Mouse (Mus musculus): ENCODE measurements around the gene Rxra. TPM values are rescaled to one million over a fixed set of nuclear protein-coding genes. Genes with fewer than 3 reads are reported as not detected.

The Rxra gene
- total RNA-seq, 2 experiments from 2014 or later = 1.7 to 3.6 TPM

GRCm38 (mm10) chr2:27666719-27667118 is 9.5 kb upstream of the Rxra start:
- no peak for ATAC-seq (replicated peaks; ENCODE audit: low FRiP score, poor library complexity, severe bottlenecking)

GRCm38 (mm10) chr2:27667677-27668076 is 8.6 kb upstream of the Rxra start:
- no peak for ATAC-seq (replicated peaks; ENCODE audit: low FRiP score, poor library complexity, severe bottlenecking)

- no peak for ATAC-seq (replicated peaks; ENCODE audit: low FRiP score, poor library complexity, severe bottlenecking)
Observed at GRCm38 (mm10) chr2:27670746-27671145, 5.5 kb upstream of the Rxra start.

DNA sequence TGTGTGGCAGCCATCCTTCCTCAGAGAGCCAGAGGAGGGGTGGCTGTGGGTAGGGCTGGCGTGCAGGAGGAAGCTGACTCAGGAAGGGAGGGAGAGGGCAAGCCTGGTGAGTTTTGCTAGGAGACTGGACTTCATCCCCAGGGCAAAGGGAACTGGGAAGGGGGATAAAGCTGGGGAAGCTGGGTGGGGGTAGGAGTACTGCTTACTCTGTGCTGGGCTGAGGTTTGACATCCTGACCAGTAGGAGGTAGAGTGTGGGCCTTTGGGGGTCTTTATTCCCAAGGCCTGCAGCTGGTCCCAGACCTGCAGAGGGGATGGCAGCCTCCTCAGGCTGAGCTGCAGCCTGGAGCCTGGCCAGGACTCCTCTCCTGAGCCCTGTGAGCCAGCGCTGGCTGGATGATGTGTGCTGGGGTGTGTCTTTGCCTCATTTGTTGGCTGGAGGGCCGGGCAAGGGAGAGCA is 4.6 kb upstream of the Rxra start:
- no peak for ATAC-seq (replicated peaks; ENCODE audit: low FRiP score, poor library complexity, severe bottlenecking)

GRCm38 (mm10) chr2:27676478-27677325 is 462 bp downstream of the Rxra start:
- no peak for ATAC-seq (replicated peaks; ENCODE audit: low FRiP score, poor library complexity, severe bottlenecking)

DNA sequence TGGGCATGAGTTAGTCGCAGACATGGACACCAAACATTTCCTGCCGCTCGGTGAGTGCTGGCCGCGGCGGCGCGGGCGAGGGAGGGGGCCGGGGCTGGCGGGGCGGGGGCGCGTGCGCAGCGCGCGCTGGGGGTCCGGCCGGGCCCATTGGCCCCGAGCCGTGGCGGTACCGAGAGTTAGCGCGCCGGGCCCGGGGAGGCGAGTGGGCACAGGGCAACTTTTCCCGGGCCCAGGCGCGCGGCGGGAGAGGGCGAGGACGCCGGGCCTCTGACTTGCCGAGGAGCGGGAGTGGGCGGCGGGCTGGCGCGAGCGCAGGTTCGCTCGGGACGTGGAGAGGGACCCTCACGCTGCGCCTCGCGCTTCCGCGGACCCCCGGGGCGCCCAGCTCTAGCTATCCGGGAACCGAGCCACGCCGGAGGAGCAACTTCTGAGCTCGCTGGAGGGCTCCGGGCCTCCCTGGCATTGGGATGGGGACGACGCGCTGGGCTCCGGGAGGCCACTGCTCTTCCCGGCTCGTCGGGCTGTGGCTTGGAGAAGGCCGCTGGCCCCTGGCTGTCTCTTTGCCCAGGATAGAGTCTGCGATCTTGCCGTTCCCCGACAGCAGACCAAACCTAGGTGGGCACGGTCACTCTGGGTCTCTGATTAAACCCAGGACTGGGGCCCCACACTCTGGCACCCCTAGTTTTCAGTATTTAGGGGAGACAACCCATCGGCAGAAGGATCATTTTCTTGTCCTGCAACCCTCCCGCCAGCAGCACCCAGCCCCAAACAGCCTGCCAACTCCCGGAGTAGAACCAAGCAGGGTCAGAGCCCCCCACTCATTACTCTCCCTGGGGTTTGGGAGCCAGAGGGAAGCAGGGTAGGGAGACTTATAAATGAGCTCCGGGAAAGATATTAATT is 1.4 kb downstream of the Rxra start:
- no peak for ATAC-seq (replicated peaks; ENCODE audit: low FRiP score, poor library complexity, severe bottlenecking)

DNA sequence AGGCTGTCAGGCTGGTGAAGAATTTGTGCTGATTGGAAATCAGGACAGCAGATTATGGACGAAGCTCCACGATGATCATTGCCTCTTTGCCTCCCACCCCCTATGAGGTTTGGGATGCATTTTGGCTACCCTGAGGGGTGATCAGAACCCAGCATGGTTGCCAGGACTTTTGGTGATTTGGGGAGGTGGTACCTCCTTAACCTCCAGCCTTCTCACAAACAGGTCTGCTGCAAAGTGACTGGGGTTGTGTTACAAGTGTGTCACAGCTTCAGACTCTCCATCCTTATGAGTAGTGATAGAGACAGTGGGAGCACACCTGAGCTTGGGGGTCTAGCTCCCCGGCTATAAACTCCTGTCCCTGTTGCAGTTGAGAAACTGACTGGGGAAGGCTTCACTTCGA is 2.1 kb downstream of the Rxra start:
- ATAC-seq (replicated peaks; ENCODE audit: low FRiP score, poor library complexity, severe bottlenecking) = no peak

GRCm38 (mm10) chr2:27678836-27679480 is 2.7 kb downstream of the Rxra start:
- ATAC-seq (replicated peaks; ENCODE audit: low FRiP score, poor library complexity, severe bottlenecking) = no peak

- no peak for ATAC-seq (replicated peaks; ENCODE audit: low FRiP score, poor library complexity, severe bottlenecking)
Observed at GRCm38 (mm10) chr2:27679621-27680025, 3.4 kb downstream of the Rxra start.

GRCm38 (mm10) chr2:27680058-27680457 is 3.8 kb downstream of the Rxra start:
- ATAC-seq (replicated peaks; ENCODE audit: low FRiP score, poor library complexity, severe bottlenecking) = no peak

- ATAC-seq (replicated peaks; ENCODE audit: low FRiP score, poor library complexity, severe bottlenecking) = no peak
Observed at GRCm38 (mm10) chr2:27680595-27680994, 4.4 kb downstream of the Rxra start.

DNA sequence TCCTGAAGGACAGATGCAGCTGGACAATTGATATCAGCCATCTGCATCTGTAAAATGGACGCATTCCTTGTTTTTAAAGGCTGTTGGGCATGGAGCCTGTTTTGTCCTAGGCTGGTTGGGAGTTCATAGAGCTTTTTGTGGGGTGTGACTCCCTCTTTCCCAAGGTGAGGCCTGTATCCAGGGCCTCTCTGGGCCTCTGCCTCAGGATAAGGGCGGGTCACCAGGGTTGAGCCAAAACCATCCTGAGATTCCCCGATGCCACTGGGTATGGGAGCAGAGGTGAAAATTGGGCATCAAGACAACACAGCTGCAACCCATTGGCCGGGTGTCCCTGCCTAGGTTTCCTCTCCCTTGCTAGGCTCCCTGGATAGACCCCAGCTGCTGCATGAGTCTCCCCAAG is 5.2 kb downstream of the Rxra start:
- no peak for ATAC-seq (replicated peaks; ENCODE audit: low FRiP score, poor library complexity, severe bottlenecking)

GRCm38 (mm10) chr2:27682096-27682495 is 5.9 kb downstream of the Rxra start:
- no peak for ATAC-seq (replicated peaks; ENCODE audit: low FRiP score, poor library complexity, severe bottlenecking)

GRCm38 (mm10) chr2:27684017-27684657 is 7.9 kb downstream of the Rxra start:
- no peak for ATAC-seq (replicated peaks; ENCODE audit: low FRiP score, poor library complexity, severe bottlenecking)

- ATAC-seq (replicated peaks; ENCODE audit: low FRiP score, poor library complexity, severe bottlenecking) = no peak
Observed at GRCm38 (mm10) chr2:27685917-27686316, 9.7 kb downstream of the Rxra start.

DNA sequence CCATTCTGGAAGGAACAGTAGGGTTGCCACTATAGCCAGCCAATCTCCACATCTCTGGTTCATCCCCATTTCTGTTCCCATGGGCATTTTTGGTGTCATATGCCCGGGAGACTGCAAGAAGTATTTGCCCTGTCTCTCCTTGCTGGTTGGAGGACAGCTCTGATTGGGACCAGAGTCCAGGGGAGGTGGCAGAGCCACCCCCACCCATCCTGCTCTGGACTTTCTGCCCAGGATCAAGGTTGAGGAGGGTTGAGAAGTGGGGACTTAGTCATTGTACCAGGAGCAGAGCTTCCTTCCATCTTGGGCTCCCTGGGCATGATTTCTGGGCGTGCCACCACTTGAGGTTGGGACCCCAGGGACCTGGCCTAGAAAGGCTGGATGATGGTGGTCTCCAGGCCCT is 10.1 kb downstream of the Rxra start:
- no peak for ATAC-seq (replicated peaks; ENCODE audit: low FRiP score, poor library complexity, severe bottlenecking)

DNA sequence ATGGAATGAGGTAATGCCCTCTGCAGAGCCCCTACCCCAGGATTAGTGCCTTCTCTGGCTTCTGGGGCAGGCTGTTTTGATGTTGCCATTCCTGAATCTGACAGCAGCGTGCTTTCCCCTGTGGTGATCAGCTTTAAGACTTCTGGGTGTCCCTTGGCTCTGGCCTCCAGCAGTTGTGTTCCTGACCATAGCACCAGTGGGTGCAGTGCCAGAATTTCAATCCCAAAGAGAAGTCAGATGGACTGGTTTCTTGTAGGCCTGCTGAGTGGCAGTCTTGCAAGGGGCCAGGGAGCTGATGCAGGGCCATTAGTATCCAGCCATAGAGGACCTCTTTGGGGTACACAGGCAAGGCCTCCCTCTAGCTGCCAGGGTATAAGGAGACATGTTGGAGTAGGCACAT is 10.8 kb downstream of the Rxra start:
- no peak for ATAC-seq (replicated peaks; ENCODE audit: low FRiP score, poor library complexity, severe bottlenecking)

DNA sequence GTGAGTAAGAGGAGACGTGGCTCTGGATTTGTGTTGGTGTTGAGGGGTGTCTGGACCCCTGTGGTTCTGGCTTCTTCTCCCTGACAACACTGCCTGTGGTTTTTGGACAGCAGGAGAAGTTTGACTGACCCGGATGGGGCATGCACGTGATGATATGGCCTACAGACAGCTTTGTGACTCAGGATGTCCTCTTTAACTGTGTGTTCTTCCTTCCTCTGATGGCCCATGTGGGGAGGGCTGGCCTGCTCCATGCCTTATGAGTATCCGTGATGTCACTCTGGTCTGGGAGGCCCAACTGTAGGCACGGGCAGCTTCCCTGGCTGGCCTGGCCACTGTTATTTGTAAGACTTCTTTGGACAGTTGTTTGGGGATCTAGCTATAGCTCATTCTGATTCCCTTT is 11.7 kb downstream of the Rxra start:
- no peak for ATAC-seq (replicated peaks; ENCODE audit: low FRiP score, poor library complexity, severe bottlenecking)

DNA sequence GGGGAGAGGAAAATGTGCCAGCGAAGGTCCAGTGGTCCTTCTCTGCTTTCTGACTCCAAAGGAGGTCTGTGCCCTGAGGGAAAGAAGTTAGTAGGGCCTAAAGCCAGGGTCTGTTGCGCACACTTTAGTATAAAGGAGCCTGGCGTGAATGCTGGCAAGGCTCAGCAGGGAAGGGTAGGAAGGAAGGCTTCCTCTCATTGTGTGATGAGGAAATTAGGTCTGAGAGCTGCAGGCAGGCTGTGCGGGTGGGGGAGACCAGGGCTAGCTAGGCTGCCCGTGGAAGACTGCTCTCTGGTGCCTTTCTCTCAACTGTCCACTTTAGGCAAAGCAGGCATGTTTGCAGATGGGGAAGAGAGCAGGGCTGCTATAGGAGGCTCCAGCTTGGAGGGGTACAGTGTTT is 14.5 kb downstream of the Rxra start:
- no peak for ATAC-seq (replicated peaks; ENCODE audit: low FRiP score, poor library complexity, severe bottlenecking)

Measured in erythroid progenitor cell, adult 5-6 weeks (primary cell).